Mouse (Mus musculus): ENCODE results near the gene Hspb2.

Hspb2 gene

GRCm38 (mm10) chr9:50761520-50762243 lies 9.5 kb upstream of the Hspb2 start:
- CTCF ChIA-PET: interaction anchor here in 3 of 4 experiments (0.5 to 1.5 kb wide), 5 partner anchors 15 to 256 kb away, joined by 3 read pairs; partner anchors contain the start of gene 2310030G06Rik (in 1 of the 3)
- POLR2A ChIA-PET: interaction anchor here in 2 of 4 experiments (0.7 to 1.5 kb wide), 4 partner anchors 9 to 81 kb away, joined by 3 to 4 read pairs (median 3); partner anchors contain the start of genes 1110032A03Rik (in 1 of the 2) and Alg9 (in 1 of the 2)

- ChIA-PET CTCF (interaction anchor here in 1 of 4 experiments (0.6 kb wide), 1 partner anchor 18 kb away, joined by 3 read pairs; the partner anchor contains the start of gene Alg9), POLR2A (interaction anchor here in 1 of 4 experiments (0.8 kb wide), 1 partner anchor 13 kb away, joined by 3 read pairs; no protein-coding TSS in a partner anchor)
Observed at GRCm38 (mm10) chr9:50756711-50757110, 4.6 kb upstream of the Hspb2 start.

GRCm38 (mm10) chr9:50753947-50754346 lies 1.8 kb upstream of the Hspb2 start:
- CTCF ChIA-PET: interaction anchor here in 1 of 4 experiments (1.0 to 5.0 kb wide), 3 partner anchors 14 to 79 kb away, joined by 3 to 19 read pairs (median 3); partner anchors contain the start of gene Fdxacb1

GRCm38 (mm10) chr9:50752784-50753615 lies 846 bp upstream of the Hspb2 start:
- POLR2A ChIA-PET: interaction anchor here (0.5 to 4.4 kb wide), 25 partner anchors 9 to 1097 kb away, joined by 3 to 26 read pairs (median 4); partner anchors contain the start of genes Fdxacb1 (in 3 of the 4), Dixdc1 (in 2 of the 4), Alg9 (in 1 of the 4) and Ppp2r1b (in 1 of the 4)
- CTCF ChIA-PET: interaction anchor here in 2 of 4 experiments (0.8 to 5.0 kb wide), 8 partner anchors 14 to 78 kb away, joined by 3 to 19 read pairs (median 3); partner anchors contain the start of genes Dixdc1 (in 1 of the 2) and Fdxacb1 (in 1 of the 2)

More at GRCm38 (mm10) chr9:50753947-50754346, 1.8 kb upstream of the Hspb2 start:
- POLR2A ChIA-PET: interaction anchor here in 3 of 4 experiments (0.7 to 4.4 kb wide), 14 partner anchors 8 to 54 kb away, joined by 3 to 26 read pairs (median 4); partner anchors contain the start of genes Fdxacb1 (in 3 of the 3), Dixdc1 (in 2 of the 3), 2310030G06Rik (in 1 of the 3) and Alg9 (in 1 of the 3)

- ChIA-PET POLR2A (interaction anchor here (0.6 to 4.4 kb wide), 12 partner anchors 10 to 1372 kb away, joined by 3 to 26 read pairs (median 4); partner anchors contain the start of genes Fdxacb1 (in 3 of the 4), Sdhd (in 1 of the 4) and Timm8b (in 1 of the 4)), CTCF (interaction anchor here in 2 of 4 experiments (0.6 to 5.0 kb wide), 3 partner anchors 9 to 17 kb away, joined by 3 to 19 read pairs (median 3); partner anchors contain the start of gene Fdxacb1 (in 2 of the 2))
Observed at GRCm38 (mm10) chr9:50751323-50751722, 831 bp downstream of the Hspb2 start, which contains the start of gene Cryab. Gene Cryab, plus strand, starts transcription at chr9:50751325.

- ChIA-PET CTCF (interaction anchor here in 2 of 4 experiments (0.7 to 5.0 kb wide), 3 partner anchors 17 to 1220 kb away, joined by 3 to 19 read pairs (median 3); partner anchors contain the start of gene Fdxacb1 (in 2 of the 2)), POLR2A (interaction anchor here (0.5 to 4.4 kb wide), 13 partner anchors 9 to 159 kb away, joined by 3 to 26 read pairs (median 4); partner anchors contain the start of genes Dixdc1 (in 2 of the 4), Fdxacb1 (in 2 of the 4), Sdhd (in 1 of the 4) and Timm8b (in 1 of the 4))
Observed at GRCm38 (mm10) chr9:50750706-50751105, 1.4 kb downstream of the Hspb2 start.

GRCm38 (mm10) chr9:50746214-50746677 lies 5.9 kb downstream of the Hspb2 start, which contains the start of gene 2310030G06Rik:
Gene 2310030G06Rik, minus strand, starts transcription at chr9:50746536.
- CTCF ChIA-PET: interaction anchor here in 3 of 4 experiments (0.6 to 1.4 kb wide), 9 partner anchors 13 to 244 kb away, joined by 3 to 10 read pairs (median 3); partner anchors contain the start of gene Fdxacb1 (in 2 of the 3)
- POLR2A ChIA-PET: interaction anchor here in 3 of 4 experiments (0.6 to 2.2 kb wide), 22 partner anchors 8 to 278 kb away, joined by 3 to 12 read pairs (median 3); partner anchors contain the start of genes Fdxacb1 (in 3 of the 3), Dlat (in 1 of the 3), Nkapd1 (in 1 of the 3) and Pih1d2 (in 1 of the 3)

GRCm38 (mm10) chr9:50745806-50746205 lies 6.3 kb downstream of the Hspb2 start:
- ChIA-PET POLR2A (interaction anchor here in 3 of 4 experiments (0.6 to 2.2 kb wide), 20 partner anchors 9 to 249 kb away, joined by 3 to 12 read pairs (median 4); partner anchors contain the start of genes Fdxacb1 (in 3 of the 3), Dlat (in 1 of the 3), Nkapd1 (in 1 of the 3) and Pih1d2 (in 1 of the 3)), CTCF (interaction anchor here in 3 of 4 experiments (0.6 to 1.4 kb wide), 9 partner anchors 13 to 245 kb away, joined by 3 to 10 read pairs (median 3); partner anchors contain the start of gene Fdxacb1 (in 2 of the 3))

GRCm38 (mm10) chr9:50742744-50743143 lies 9.4 kb downstream of the Hspb2 start:
- ChIA-PET CTCF (interaction anchor here in 1 of 4 experiments (0.6 to 2.7 kb wide), 2 partner anchors 9 to 25 kb away, joined by 3 to 9 read pairs; partner anchors contain the start of genes Cryab and Fdxacb1), POLR2A (interaction anchor here in 2 of 4 experiments (0.9 to 2.4 kb wide), 4 partner anchors 9 to 26 kb away, joined by 3 to 11 read pairs (median 8); partner anchors contain the start of genes Cryab (in 1 of the 2), Fdxacb1 (in 1 of the 2) and Hspb2 (in 1 of the 2))

- CTCF ChIA-PET: interaction anchor here in 1 of 4 experiments (2.7 kb wide), 1 partner anchor 26 kb away, joined by 9 read pairs; the partner anchor contains the start of gene Fdxacb1
- POLR2A ChIA-PET: interaction anchor here in 2 of 4 experiments (0.9 to 2.4 kb wide), 6 partner anchors 9 to 43 kb away, joined by 3 to 11 read pairs (median 4); partner anchors contain the start of genes Cryab (in 2 of the 2), Hspb2 (in 2 of the 2) and Fdxacb1 (in 1 of the 2)
Observed at GRCm38 (mm10) chr9:50742261-50742660, 9.9 kb downstream of the Hspb2 start.

- ChIA-PET POLR2A (interaction anchor here in 2 of 4 experiments (0.9 to 2.4 kb wide), 8 partner anchors 10 to 47 kb away, joined by 3 to 11 read pairs (median 4); partner anchors contain the start of genes Cryab (in 2 of the 2), Fdxacb1 (in 2 of the 2) and Hspb2 (in 2 of the 2)), CTCF (interaction anchor here in 2 of 4 experiments (0.6 to 2.7 kb wide), 3 partner anchors 12 to 81 kb away, joined by 3 to 9 read pairs (median 3); partner anchors contain the start of gene Fdxacb1 (in 1 of the 2))
Observed at GRCm38 (mm10) chr9:50740867-50741784, 11.0 kb downstream of the Hspb2 start.

GRCm38 (mm10) chr9:50738914-50739870 lies 13.0 kb downstream of the Hspb2 start, which contains the start of gene Dixdc1:
Gene Dixdc1, minus strand, starts transcription at chr9:50739517.
- POLR2A ChIA-PET: interaction anchor here in 3 of 4 experiments (0.6 to 2.0 kb wide), 29 partner anchors 10 to 242 kb away, joined by 3 to 25 read pairs (median 4); partner anchors contain the start of genes Fdxacb1 (in 3 of the 3), Cryab (in 1 of the 3), Hspb2 (in 1 of the 3) and Nkapd1 (in 1 of the 3)
- CTCF ChIA-PET: interaction anchor here (0.8 to 1.9 kb wide), 14 partner anchors 9 to 71 kb away, joined by 3 to 24 read pairs (median 4); partner anchors contain the start of genes Fdxacb1 (in 3 of the 4) and Hspb2 (in 1 of the 4)

- ChIA-PET CTCF (no interaction called here), POLR2A (interaction anchor here in 2 of 4 experiments (0.6 kb wide), 3 partner anchors 56 to 368 kb away, joined by 3 to 5 read pairs (median 4); no protein-coding TSS in a partner anchor)
Observed at GRCm38 (mm10) chr9:50734989-50735388, 17.2 kb downstream of the Hspb2 start.
